Mouse (Mus musculus) kidney, embryonic 14.5 days (tissue): Measurements from ENCODE around the gene Brd3os. TPM values are rescaled to one million over a fixed set of nuclear protein-coding genes. Genes with fewer than 3 reads are reported as not detected.

Experiments used
- ATAC-seq: fragments of 200-750 bp; cut with Nextera tagmentation; 2 replicates; pipeline ENCODE4 v1.8.0; 2017; ENCODE audit warnings: moderate number of reproducible peaks, mild to moderate bottlenecking, moderate TSS enrichment, moderate library complexity; ENCODE audit not compliant: low FRiP score, low TSS enrichment
- H3K27ac ChIP-seq: fragments of 300-500 bp; sonication (generic); 2 replicates; pipeline ENCODE4 v1.5.1; 2014; ENCODE audit warnings: low read depth, mild to moderate bottlenecking, low read length, moderate library complexity, mixed read lengths
- H3K27me3 ChIP-seq: fragments of 300-500 bp; sonication (generic); 2 replicates; pipeline ENCODE4 v1.6.1; 2014; ENCODE audit warnings: mild to moderate bottlenecking, low read length; ENCODE audit not compliant: control insufficient read depth, insufficient read depth
- H3K36me3 ChIP-seq: fragments of 300-500 bp; sonication (generic); 2 replicates; pipeline ENCODE4 v1.6.1; 2014; ENCODE audit warnings: low read length, mixed read lengths; ENCODE audit not compliant: control insufficient read depth, insufficient read depth
- H3K4me1 ChIP-seq: fragments of 300-500 bp; sonication (generic); 2 replicates; pipeline ENCODE4 v1.6.1; 2014; ENCODE audit warnings: low read length, mixed read lengths; ENCODE audit not compliant: control insufficient read depth, insufficient read depth
- H3K4me2 ChIP-seq: fragments of 300-500 bp; sonication (generic); replicated peaks from 2 replicates; pipeline ENCODE4 v1.6.1; 2014; ENCODE audit warnings: low read depth, mild to moderate bottlenecking, low read length
- H3K4me3 ChIP-seq: fragments of 300-500 bp; sonication (generic); 2 replicates; pipeline ENCODE4 v1.5.1; 2014; ENCODE audit warnings: mild to moderate bottlenecking, low read length
- H3K9ac ChIP-seq: fragments of 300-500 bp; sonication (generic); 2 replicates; pipeline ENCODE4 v1.6.1; 2014; ENCODE audit warnings: low read depth, mild to moderate bottlenecking, low read length, moderate library complexity
- H3K9me3 ChIP-seq: fragments of 300-500 bp; sonication (generic); 2 replicates; pipeline ENCODE4 v1.6.1; 2016; ENCODE audit warnings: low read length; ENCODE audit not compliant: control insufficient read depth
- WGBS: fragments of 180-500 bp; shearing (Covaris S2); extraction: QIAGEN DNeasy Blood & Tissue Kit; methylation state at CpG from one replicate; pipeline ENCODE4 v1.1.7; 2014; 5-methylcytosine and 5-hydroxymethylcytosine counted together
- polyA plus RNA-seq: library from polyadenylated mRNA; unstranded; fragments of >200 nt; fragmentation: Nextera tagmentation; extraction: Ambion mirVana; gene quantifications from 2 replicates; pipeline ENCODE4 v1.2.1, GENCODE M21; 2014

Gene Brd3os
- polyA plus RNA-seq, 1 experiment from 2014 or later = 12.0 TPM

GRCm38 (mm10) chr2:27469991-27470355 lies 27.8 kb downstream of the Brd3os start:
- Histone ChIP-seq H3K4me2 (no peak overlapping the region), H3K4me1 (peaks cover 48% of the 10 kb centered on the region), H3K27me3 (no peaks in the 10 kb centered on the region), H3K36me3 (peaks cover 25% of the 10 kb centered on the region), H3K4me3 (no peak overlapping the region), H3K9me3 (no peaks in the 10 kb centered on the region), H3K9ac (no peak overlapping the region), H3K27ac (no peak overlapping the region)
- no peak for ATAC-seq
- 55% methylated on average over 3 of the region's 3 CpGs for whole genome bisulfite sequencing

GRCm38 (mm10) chr2:27470535-27470934 lies 28.4 kb downstream of the Brd3os start:
- no peaks in the 10 kb centered on the region for H3K9me3 ChIP-seq
- peaks cover 22% of the 10 kb centered on the region for H3K36me3 ChIP-seq
- H3K27ac ChIP-seq = no peak overlapping the region
- H3K4me1 ChIP-seq = peaks cover 48% of the 10 kb centered on the region
- WGBS = 98% methylated on average over 2 of the region's 2 CpGs
- no peak overlapping the region for H3K4me3 ChIP-seq
- H3K27me3 ChIP-seq = no peaks in the 10 kb centered on the region
- H3K4me2 ChIP-seq = no peak overlapping the region
- H3K9ac ChIP-seq = no peak overlapping the region
- no peak for ATAC-seq

GRCm38 (mm10) chr2:27471170-27471584 lies 29.1 kb downstream of the Brd3os start:
- Histone ChIP-seq H3K4me2 (no peak overlapping the region), H3K27ac (no peak overlapping the region), H3K9me3 (no peaks in the 10 kb centered on the region), H3K4me1 (peaks cover 48% of the 10 kb centered on the region), H3K9ac (no peak overlapping the region), H3K4me3 (no peak overlapping the region), H3K27me3 (no peaks in the 10 kb centered on the region), H3K36me3 (peaks cover 16% of the 10 kb centered on the region; the same call in 1 of the 2 replicates)
- ATAC-seq = no peak

GRCm38 (mm10) chr2:27473061-27473765 lies 31.1 kb downstream of the Brd3os start:
- H3K36me3 ChIP-seq = peaks cover 14% of the 10 kb centered on the region; the same call in 1 of the 2 replicates
- peak overlapping the region; percentile 93; the same call in 1 of the 2 replicates for H3K9ac ChIP-seq
- H3K27me3 ChIP-seq = no peaks in the 10 kb centered on the region
- peak overlapping the region; percentile 91 for H3K4me3 ChIP-seq
- H3K9me3 ChIP-seq = no peaks in the 10 kb centered on the region
- H3K4me1 ChIP-seq = peaks cover 53% of the 10 kb centered on the region
- H3K4me2 ChIP-seq = peak overlapping the region; percentile 76
- ATAC-seq = no peak
- H3K27ac ChIP-seq = no peak overlapping the region; the same call in 1 of the 2 replicates
- WGBS = 51% methylated on average over 7 of the region's 7 CpGs

- no peak overlapping the region for H3K27ac ChIP-seq
- H3K4me1 ChIP-seq = peaks cover 53% of the 10 kb centered on the region
Observed at GRCm38 (mm10) chr2:27473911-27474310, 31.8 kb downstream of the Brd3os start.

GRCm38 (mm10) chr2:27474621-27475484 lies 32.7 kb downstream of the Brd3os start:
- H3K27me3 ChIP-seq = no peaks in the 10 kb centered on the region
- peak overlapping the region; percentile 76 for H3K4me2 ChIP-seq
- ATAC-seq = peak; percentile 21
- WGBS = under 1% methylated on average over 84 of the region's 84 CpGs
- peak overlapping the region; percentile 93 for H3K9ac ChIP-seq
- peaks cover 8% of the 10 kb centered on the region; the same call in 1 of the 2 replicates for H3K36me3 ChIP-seq
- H3K9me3 ChIP-seq = no peaks in the 10 kb centered on the region
- peaks cover 48% of the 10 kb centered on the region for H3K4me1 ChIP-seq
- peak overlapping the region; percentile 97 for H3K27ac ChIP-seq
- H3K4me3 ChIP-seq = peak overlapping the region; percentile 91

More at GRCm38 (mm10) chr2:27473911-27474310, 31.8 kb downstream of the Brd3os start:
- peak overlapping the region; percentile 91 for H3K4me3 ChIP-seq
- no peak for ATAC-seq
- WGBS = 10% methylated on average over 4 of the region's 4 CpGs
- no peaks in the 10 kb centered on the region for H3K9me3 ChIP-seq
- H3K36me3 ChIP-seq = peaks cover 11% of the 10 kb centered on the region; the same call in 1 of the 2 replicates
- H3K4me2 ChIP-seq = peak overlapping the region; percentile 76
- no peaks in the 10 kb centered on the region for H3K27me3 ChIP-seq
- H3K9ac ChIP-seq = peak overlapping the region; percentile 93

GRCm38 (mm10) chr2:27475495-27476302 lies 33.6 kb downstream of the Brd3os start:
- under 1% methylated on average over 81 of the region's 96 CpGs for WGBS

GRCm38 (mm10) chr2:27476303-27477192 lies 34.4 kb downstream of the Brd3os start:
- ATAC-seq = no peak
- peaks cover 31% of the 10 kb centered on the region for H3K4me1 ChIP-seq
- peaks cover 3% of the 10 kb centered on the region; the same call in 1 of the 2 replicates for H3K36me3 ChIP-seq
- H3K4me2 ChIP-seq = peak overlapping the region; percentile 76
- H3K27me3 ChIP-seq = no peaks in the 10 kb centered on the region
- H3K9me3 ChIP-seq = no peaks in the 10 kb centered on the region
- peak overlapping the region; percentile 93; the same call in 1 of the 2 replicates for H3K9ac ChIP-seq
- H3K4me3 ChIP-seq = peak overlapping the region; percentile 91
- WGBS = 28% methylated on average over 11 of the region's 11 CpGs
- H3K27ac ChIP-seq = peak overlapping the region; percentile 93

More at GRCm38 (mm10) chr2:27475495-27476302, 33.6 kb downstream of the Brd3os start:
- H3K27me3 ChIP-seq = no peaks in the 10 kb centered on the region
- ATAC-seq = peak; percentile 99
- H3K36me3 ChIP-seq = peaks cover 6% of the 10 kb centered on the region; the same call in 1 of the 2 replicates
- no peaks in the 10 kb centered on the region for H3K9me3 ChIP-seq
- peak overlapping the region; percentile 93 for H3K9ac ChIP-seq
- H3K4me3 ChIP-seq = peak overlapping the region; percentile 91
- H3K27ac ChIP-seq = peak overlapping the region; percentile 97
- H3K4me2 ChIP-seq = peak overlapping the region; percentile 76
- peaks cover 39% of the 10 kb centered on the region for H3K4me1 ChIP-seq
